Mouse (Mus musculus): ENCODE data around the gene Rdh1. TPM values are rescaled to one million over a fixed set of nuclear protein-coding genes. Genes with fewer than 3 reads are reported as not detected.

Rdh1 gene
- polyA plus RNA-seq, 1 experiment from 2014 or later: 0.12 TPM

GRCm38 (mm10) chr10:127736916-127737315 lies 22.6 kb upstream of the Rdh1 start:
- no peak overlapping the region for H3K4me3 ChIP-seq (ENCODE audit: low read depth, low read length)
- peaks cover 9% of the 10 kb centered on the region for H3K36me3 ChIP-seq (ENCODE audit: control insufficient read depth, insufficient read depth)
- H3K27ac ChIP-seq (ENCODE audit: low read depth, low read length): peak overlapping the region; percentile 21; the same call in 1 of the 2 replicates
- no peak for TF ChIP-seq CTCF (IDR thresholded peaks at IDR 0.05; ENCODE audit: low read depth)
- WGBS: 60% methylated on average over 4 of the region's 4 CpGs
- H3K4me1 ChIP-seq (replicated peaks; ENCODE audit: control insufficient read depth, insufficient read depth, low read length): 0 out of 2 replicates have a peak, but pooled peaks cover 3% of the 10 kb centered on the region
- no peak overlapping the region for H3K4me2 ChIP-seq (replicated peaks; ENCODE audit: low read depth)
- no peak for ATAC-seq
- no peak overlapping the region for H3K9ac ChIP-seq (ENCODE audit: low read depth, low read length)
- no peaks in the 10 kb centered on the region for H3K27me3 ChIP-seq (replicated peaks; ENCODE audit: control insufficient read depth, insufficient read depth, low read length)
- H3K9me3 ChIP-seq (ENCODE audit: control insufficient read depth): no peaks in the 10 kb centered on the region

GRCm38 (mm10) chr10:127737552-127737951 lies 22.0 kb upstream of the Rdh1 start:
- 38% methylated on average over 2 of the region's 2 CpGs for WGBS
- H3K4me2 ChIP-seq (replicated peaks; ENCODE audit: low read depth): no peak overlapping the region
- H3K27me3 ChIP-seq (replicated peaks; ENCODE audit: control insufficient read depth, insufficient read depth, low read length): no peaks in the 10 kb centered on the region
- H3K9me3 ChIP-seq (ENCODE audit: control insufficient read depth): no peaks in the 10 kb centered on the region
- H3K36me3 ChIP-seq (ENCODE audit: control insufficient read depth, insufficient read depth): peaks cover 15% of the 10 kb centered on the region
- H3K27ac ChIP-seq (ENCODE audit: low read depth, low read length): peak overlapping the region; percentile 41; the same call in 1 of the 2 replicates
- H3K9ac ChIP-seq (ENCODE audit: low read depth, low read length): no peak overlapping the region
- TF ChIP-seq CTCF (IDR thresholded peaks at IDR 0.05; ENCODE audit: low read depth): no peak
- 0 out of 2 replicates have a peak, but pooled peaks cover 3% of the 10 kb centered on the region for H3K4me1 ChIP-seq (replicated peaks; ENCODE audit: control insufficient read depth, insufficient read depth, low read length)
- no peak for ATAC-seq
- H3K4me3 ChIP-seq (ENCODE audit: low read depth, low read length): no peak overlapping the region

- Histone ChIP-seq H3K4me3 (ENCODE audit: low read depth, low read length) (peak overlapping the region; percentile 94; the same call in 1 of the 2 replicates), H3K9ac (ENCODE audit: low read depth, low read length) (no peak overlapping the region), H3K27ac (ENCODE audit: low read depth, low read length) (peak overlapping the region; percentile 92), H3K4me2 (replicated peaks; ENCODE audit: low read depth) (peak overlapping the region; percentile 80), H3K9me3 (ENCODE audit: control insufficient read depth) (no peaks in the 10 kb centered on the region), H3K36me3 (ENCODE audit: control insufficient read depth, insufficient read depth) (peaks cover 23% of the 10 kb centered on the region), H3K4me1 (replicated peaks; ENCODE audit: control insufficient read depth, insufficient read depth, low read length) (0 out of 2 replicates have a peak, but pooled peaks cover 3% of the 10 kb centered on the region), H3K27me3 (replicated peaks; ENCODE audit: control insufficient read depth, insufficient read depth, low read length) (no peaks in the 10 kb centered on the region)
- WGBS: 19% methylated on average over 13 of the region's 13 CpGs
- TF ChIP-seq CTCF (IDR thresholded peaks at IDR 0.05; ENCODE audit: low read depth): peak; percentile 87
- peak; percentile 83 for ATAC-seq
Observed at GRCm38 (mm10) chr10:127738151-127738882, 21.2 kb upstream of the Rdh1 start.

GRCm38 (mm10) chr10:127739083-127739660 lies 20.3 kb upstream of the Rdh1 start, which contains the start of gene Zbtb39:
TSS of gene Zbtb39 (plus strand) at chr10:127739538.
- Histone ChIP-seq H3K27me3 (replicated peaks; ENCODE audit: control insufficient read depth, insufficient read depth, low read length) (no peaks in the 10 kb centered on the region), H3K27ac (ENCODE audit: low read depth, low read length) (peak within 1 kb of the TSS; percentile 92), H3K36me3 (ENCODE audit: control insufficient read depth, insufficient read depth) (peaks cover 32% of the 10 kb centered on the region), H3K4me2 (replicated peaks; ENCODE audit: low read depth) (peak within 1 kb of the TSS; percentile 80), H3K9me3 (ENCODE audit: control insufficient read depth) (no peaks in the 10 kb centered on the region), H3K4me3 (ENCODE audit: low read depth, low read length) (peak within 1 kb of the TSS; percentile 94), H3K4me1 (replicated peaks; ENCODE audit: control insufficient read depth, insufficient read depth, low read length) (0 out of 2 replicates have a peak, but pooled peaks cover 3% of the 10 kb centered on the region), H3K9ac (ENCODE audit: low read depth, low read length) (peak within 1 kb of the TSS; percentile 98)
- under 1% methylated on average over 51 of the region's 61 CpGs for WGBS
- peak; percentile 57 for ATAC-seq
- TF ChIP-seq CTCF (IDR thresholded peaks at IDR 0.05; ENCODE audit: low read depth): peak; percentile 72

- H3K27ac ChIP-seq (ENCODE audit: low read depth, low read length): peak overlapping the region; percentile 92
- H3K9me3 ChIP-seq (ENCODE audit: control insufficient read depth): no peaks in the 10 kb centered on the region
- H3K4me1 ChIP-seq (replicated peaks; ENCODE audit: control insufficient read depth, insufficient read depth, low read length): 0 out of 2 replicates have a peak, but pooled peaks cover 3% of the 10 kb centered on the region
- peak overlapping the region; percentile 94 for H3K4me3 ChIP-seq (ENCODE audit: low read depth, low read length)
- peak; percentile 5; the same call in 1 of the 2 replicates for TF ChIP-seq CTCF (IDR thresholded peaks at IDR 0.05; ENCODE audit: low read depth)
- peak overlapping the region; percentile 80 for H3K4me2 ChIP-seq (replicated peaks; ENCODE audit: low read depth)
- H3K9ac ChIP-seq (ENCODE audit: low read depth, low read length): peak overlapping the region; percentile 98
- peak; percentile 24 for ATAC-seq
- H3K27me3 ChIP-seq (replicated peaks; ENCODE audit: control insufficient read depth, insufficient read depth, low read length): no peaks in the 10 kb centered on the region
- WGBS: under 1% methylated on average over 51 of the region's 55 CpGs
- peaks cover 37% of the 10 kb centered on the region for H3K36me3 ChIP-seq (ENCODE audit: control insufficient read depth, insufficient read depth)
Observed at GRCm38 (mm10) chr10:127739661-127740161, 19.8 kb upstream of the Rdh1 start.

GRCm38 (mm10) chr10:127744661-127745060 lies 14.9 kb upstream of the Rdh1 start:
- 62% methylated on average over 5 of the region's 5 CpGs for WGBS
- no peaks in the 10 kb centered on the region for H3K27me3 ChIP-seq (replicated peaks; ENCODE audit: control insufficient read depth, insufficient read depth, low read length)
- TF ChIP-seq CTCF (IDR thresholded peaks at IDR 0.05; ENCODE audit: low read depth): peak; percentile 80
- 0 out of 2 replicates have a peak, but pooled peaks cover 8% of the 10 kb centered on the region for H3K4me1 ChIP-seq (replicated peaks; ENCODE audit: control insufficient read depth, insufficient read depth, low read length)
- H3K4me2 ChIP-seq (replicated peaks; ENCODE audit: low read depth): no peak overlapping the region
- no peak for ATAC-seq
- H3K9me3 ChIP-seq (ENCODE audit: control insufficient read depth): no peaks in the 10 kb centered on the region
- no peak overlapping the region for H3K9ac ChIP-seq (ENCODE audit: low read depth, low read length)
- H3K4me3 ChIP-seq (ENCODE audit: low read depth, low read length): no peak overlapping the region
- H3K36me3 ChIP-seq (ENCODE audit: control insufficient read depth, insufficient read depth): peaks cover 58% of the 10 kb centered on the region
- H3K27ac ChIP-seq (ENCODE audit: low read depth, low read length): peak overlapping the region; percentile 0; the same call in 1 of the 2 replicates

Measured in intestine, postnatal 0 days (tissue).